In genomic region chr2:174884232-174885225, GRCm38 (mm10) we compare ENCODE assay signal across 16 mouse cellular contexts.
DNase-seq lines count a peak whose midpoint lies in the region; ATAC-seq lines count a peak whose summit lies in the region.
"Had no signal": no experiment of that assay in that cellular context is flagged by ENCODE, and none has a peak within 500 bp of the region (broad histone marks: within the 10 kb centered on the region; RNA-seq: fewer than 3 reads in every experiment).

No protein-coding gene starts in this region.

- no peak overlapping the region for H3K4me3 ChIP-seq in kidney, embryonic 15.5 days (replicated peaks)
- no peak overlapping the region for H3K4me3 ChIP-seq in embryonic facial prominence, embryonic 11.5 days (ENCODE audit: low read depth, low read length)
- no peak overlapping the region for H3K4me3 ChIP-seq in hindbrain, embryonic 11.5 days (ENCODE audit: low read depth, low read length)
- no peak overlapping the region for H3K4me3 ChIP-seq in limb, embryonic 15.5 days
- H3K4me3 ChIP-seq: heart, adult 2 months; liver, embryonic 13.5 days had no signal

- peaks cover 12% of the 10 kb centered on the region for H3K4me1 ChIP-seq in kidney, embryonic 15.5 days
- peaks cover 3% of the 10 kb centered on the region; the same call in 1 of the 2 replicates for H3K4me1 ChIP-seq in embryonic facial prominence, embryonic 11.5 days (ENCODE audit: control insufficient read depth, insufficient read depth, low read length)
- H3K4me1 ChIP-seq in hindbrain, embryonic 11.5 days (replicated peaks; ENCODE audit: control insufficient read depth, insufficient read depth, low read length), result no peaks in the 10 kb centered on the region
- H3K4me1 ChIP-seq in limb, embryonic 15.5 days, result peaks cover 10% of the 10 kb centered on the region
- H3K4me1 ChIP-seq: liver, embryonic 13.5 days had no signal

- ATAC-seq in kidney, embryonic 15.5 days (replicated peaks; ENCODE audit: low FRiP score), result no peak
- ATAC-seq in embryonic facial prominence, embryonic 11.5 days (replicated peaks; ENCODE audit: insufficient number of reproducible peaks, low FRiP score, low TSS enrichment, low read depth), result no peak
- ATAC-seq in hindbrain, embryonic 11.5 days (ENCODE audit: low FRiP score), result peak; percentile 71; the same call in 1 of the 2 replicates
- no peak for ATAC-seq in limb, embryonic 15.5 days (ENCODE audit: insufficient number of reproducible peaks, low FRiP score, low TSS enrichment, low read depth)
- ATAC-seq: CD4-positive, CD25-positive, alpha-beta regulatory T cell, adult 4 months had no signal

- H3K9ac ChIP-seq in kidney, embryonic 15.5 days, result no peak overlapping the region
- H3K9ac ChIP-seq in embryonic facial prominence, embryonic 11.5 days (replicated peaks; ENCODE audit: low read length), result peak overlapping the region; percentile 19
- no peak overlapping the region for H3K9ac ChIP-seq in hindbrain, embryonic 11.5 days (ENCODE audit: low read depth, low read length)
- H3K9ac ChIP-seq in limb, embryonic 15.5 days, result no peak overlapping the region
- H3K9ac ChIP-seq: liver, embryonic 13.5 days had no signal

- WGBS in kidney, embryonic 15.5 days, result 41% methylated on average over 19 of the region's 19 CpGs
- 66% methylated on average over 19 of the region's 19 CpGs for WGBS in embryonic facial prominence, embryonic 11.5 days
- WGBS in hindbrain, embryonic 11.5 days, result 72% methylated on average over 19 of the region's 19 CpGs
- WGBS in limb, embryonic 15.5 days, result 44% methylated on average over 19 of the region's 19 CpGs

- intact Hi-C loops in left cerebral cortex, postnatal 36 days (cut with DNase I), result no loop called here

- H3K36me3 ChIP-seq in kidney, embryonic 15.5 days, result no peaks in the 10 kb centered on the region
- no peaks in the 10 kb centered on the region for H3K36me3 ChIP-seq in embryonic facial prominence, embryonic 11.5 days (replicated peaks; ENCODE audit: control insufficient read depth, insufficient read depth, low read depth, low read length)
- H3K36me3 ChIP-seq in hindbrain, embryonic 11.5 days (ENCODE audit: control insufficient read depth, insufficient read depth, low read length), result no peaks in the 10 kb centered on the region
- no peaks in the 10 kb centered on the region for H3K36me3 ChIP-seq in limb, embryonic 15.5 days
- H3K36me3 ChIP-seq: liver, embryonic 13.5 days had no signal

- H3K27ac ChIP-seq in kidney, embryonic 15.5 days, result 0 out of 2 replicates have a peak overlapping the region, but pooled peaks have one; percentile 2
- H3K27ac ChIP-seq in embryonic facial prominence, embryonic 11.5 days (replicated peaks; ENCODE audit: low read depth, low read length), result peak overlapping the region; percentile 49
- H3K27ac ChIP-seq in hindbrain, embryonic 11.5 days (ENCODE audit: low read depth, low read length), result peak overlapping the region; percentile 56; the same call in 1 of the 2 replicates
- H3K27ac ChIP-seq in limb, embryonic 15.5 days, result peak overlapping the region; percentile 79
- H3K27ac ChIP-seq: heart, adult 2 months; liver, embryonic 13.5 days had no signal

- H3K4me2 ChIP-seq in kidney, embryonic 15.5 days, result no peak overlapping the region; the same call in 1 of the 2 replicates
- no peak overlapping the region for H3K4me2 ChIP-seq in embryonic facial prominence, embryonic 11.5 days (ENCODE audit: low read depth, low read length)
- H3K4me2 ChIP-seq in hindbrain, embryonic 11.5 days (replicated peaks; ENCODE audit: low read depth, low read length), result no peak overlapping the region; the same call in 1 of the 2 replicates
- no peak overlapping the region for H3K4me2 ChIP-seq in limb, embryonic 15.5 days
- H3K4me2 ChIP-seq: liver, embryonic 13.5 days had no signal

- DNase-seq in kidney, postnatal 4 days, result no peak
- no peak for DNase-seq in embryonic facial prominence, embryonic 11.5 days (ENCODE audit: low spot score)
- no peak for DNase-seq in hindbrain, embryonic 11.5 days (ENCODE audit: low spot score)
- no peak for DNase-seq in left cerebral cortex, postnatal 36 days (ENCODE audit: low spot score in 2 of 2)
- DNase-seq in right cerebral cortex, postnatal 25 days, result no peak
- DNase-seq: cerebellum, postnatal 14 days; heart, adult 2 months; heart, postnatal 36 days; kidney, postnatal 14 days; liver, embryonic 13.5 days; lung, postnatal 10 days; right cerebral cortex, postnatal 4 days; thymus, postnatal 25 days had no signal

- no peaks in the 10 kb centered on the region for H3K27me3 ChIP-seq in kidney, embryonic 15.5 days
- no peaks in the 10 kb centered on the region for H3K27me3 ChIP-seq in embryonic facial prominence, embryonic 11.5 days (ENCODE audit: control insufficient read depth, insufficient read depth, low read length)
- no peaks in the 10 kb centered on the region for H3K27me3 ChIP-seq in hindbrain, embryonic 11.5 days (ENCODE audit: control insufficient read depth, insufficient read depth, low read length)
- H3K27me3 ChIP-seq in limb, embryonic 15.5 days, result no peaks in the 10 kb centered on the region
- H3K27me3 ChIP-seq: liver, embryonic 13.5 days had no signal

- no peaks in the 10 kb centered on the region for H3K9me3 ChIP-seq in kidney, embryonic 15.5 days (replicated peaks)
- H3K9me3 ChIP-seq in embryonic facial prominence, embryonic 11.5 days (replicated peaks; ENCODE audit: control insufficient read depth, low read length), result no peaks in the 10 kb centered on the region
- no peaks in the 10 kb centered on the region for H3K9me3 ChIP-seq in hindbrain, embryonic 11.5 days (ENCODE audit: control insufficient read depth, low read length)
- H3K9me3 ChIP-seq in limb, embryonic 15.5 days, result no peaks in the 10 kb centered on the region
- H3K9me3 ChIP-seq: liver, embryonic 13.5 days had no signal

Comparison
In these comparisons a context has a peak if more than half of its experiments do, and no peak if none do; other contexts are left out.
1. H3K27ac ChIP-seq: peak in every context shown above with its lines; median percentile 79 in limb, embryonic 15.5 days; 56 in hindbrain, embryonic 11.5 days; 49 in embryonic facial prominence, embryonic 11.5 days; 2 in kidney, embryonic 15.5 days.